Mouse (Mus musculus): ENCODE results near the gene Gm19402.
"Not testable (repeated sequence)": the region's sequence is repeated elsewhere in the genome, so short reads cannot be mapped to it uniquely, and the experiment has no call there.

Gene Gm19402

GRCm38 (mm10) chr10:77690356-77690807 lies at the start of gene Gm19402:
Gm19402 (minus strand) TSS chr10:77690757.
- not testable (repeated sequence) for DNase-seq (ENCODE audit: low spot score)

DNA sequence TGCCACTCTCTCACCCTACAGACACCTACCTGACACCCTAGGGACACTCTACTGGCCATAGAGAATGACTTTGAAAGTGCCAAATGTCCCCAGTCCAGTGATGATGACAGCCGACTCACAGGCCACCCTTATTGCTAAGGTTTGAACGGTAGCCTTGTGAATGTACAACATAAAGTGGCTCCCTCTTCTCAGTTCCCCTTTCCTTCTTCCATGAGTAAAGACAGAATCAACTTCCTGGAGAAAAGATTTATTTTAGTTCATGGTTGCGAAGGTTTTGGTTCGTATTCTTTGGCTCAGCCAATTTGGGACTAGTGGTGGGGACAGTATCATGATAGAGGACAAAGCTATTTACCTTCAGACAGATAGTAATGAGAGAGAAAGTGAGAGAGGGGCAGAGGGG lies 48.4 kb upstream of the Gm19402 start:
- DNase-seq (ENCODE audit: low spot score), result no peak

DNA sequence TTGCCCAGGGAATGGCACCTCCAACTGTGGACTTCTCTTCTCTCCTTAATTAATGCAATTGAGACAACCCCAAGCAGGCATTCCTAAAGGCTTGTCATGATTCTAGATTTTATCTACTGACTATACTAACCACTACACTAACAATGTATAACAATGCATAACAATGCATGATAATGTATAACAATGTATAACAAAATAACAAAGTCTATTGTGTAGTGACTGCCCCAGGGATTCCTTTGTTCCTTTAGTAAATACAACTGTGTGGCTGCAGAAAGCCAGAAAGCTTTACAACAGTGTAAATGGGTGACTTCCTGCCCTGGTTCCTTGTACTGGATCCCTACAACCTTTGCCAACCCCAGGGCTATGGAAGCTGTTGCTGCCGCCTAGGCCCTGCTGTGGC lies 45.4 kb upstream of the Gm19402 start:
- no peak for DNase-seq (ENCODE audit: low spot score)

DNA sequence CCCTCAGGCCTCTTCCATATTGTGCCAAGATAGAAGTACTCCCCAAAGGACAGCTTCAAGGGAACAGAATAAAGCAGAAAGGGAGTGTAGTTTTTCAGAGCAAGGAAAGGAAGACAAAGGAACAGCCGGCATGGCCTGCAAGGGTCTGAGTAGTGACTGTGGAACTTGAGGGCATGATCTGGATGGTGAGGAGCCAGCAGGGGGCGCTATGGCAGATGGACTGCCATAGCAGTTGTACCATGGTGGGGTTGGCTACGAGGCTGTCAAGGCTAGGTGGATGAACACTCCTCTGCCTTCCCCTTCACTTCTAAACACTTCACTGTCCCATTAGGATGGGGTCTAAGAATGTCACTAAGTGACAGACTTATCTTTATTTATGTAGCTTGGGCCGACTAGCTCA lies 38.7 kb upstream of the Gm19402 start:
- no peak for DNase-seq (ENCODE audit: low spot score)

- no peak for DNase-seq (ENCODE audit: low spot score)
Measured at GRCm38 (mm10) chr10:77728280-77728679, 37.7 kb upstream of the Gm19402 start.

DNA sequence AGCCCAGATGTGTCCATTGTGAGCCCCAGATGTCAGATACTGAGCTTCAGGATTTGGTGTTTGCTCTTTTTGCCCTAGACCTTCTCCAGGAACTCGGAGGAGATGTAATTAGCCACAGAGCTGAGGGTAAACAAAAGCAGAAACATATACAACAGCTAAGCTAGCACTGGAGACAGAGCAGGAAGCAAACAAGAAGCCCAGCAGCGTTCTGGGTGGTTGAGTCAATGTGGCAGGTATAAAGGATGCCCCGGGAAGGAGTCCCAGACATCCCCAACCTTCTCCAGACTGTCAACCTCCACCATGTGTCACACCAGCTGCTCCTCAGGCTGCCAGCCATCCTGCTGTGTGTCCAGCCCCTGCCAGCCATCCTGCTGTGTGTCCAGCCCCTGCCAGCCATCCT lies 35.6 kb upstream of the Gm19402 start, which contains the start of gene Gm10100:
Gm10100 (plus strand) TSS at position 301 of the 400 bp plus-strand sequence.
- DNase-seq (ENCODE audit: low spot score), result no peak

- DNase-seq (ENCODE audit: low spot score), result no peak
Measured at GRCm38 (mm10) chr10:77724855-77725254, 34.3 kb upstream of the Gm19402 start.

DNA sequence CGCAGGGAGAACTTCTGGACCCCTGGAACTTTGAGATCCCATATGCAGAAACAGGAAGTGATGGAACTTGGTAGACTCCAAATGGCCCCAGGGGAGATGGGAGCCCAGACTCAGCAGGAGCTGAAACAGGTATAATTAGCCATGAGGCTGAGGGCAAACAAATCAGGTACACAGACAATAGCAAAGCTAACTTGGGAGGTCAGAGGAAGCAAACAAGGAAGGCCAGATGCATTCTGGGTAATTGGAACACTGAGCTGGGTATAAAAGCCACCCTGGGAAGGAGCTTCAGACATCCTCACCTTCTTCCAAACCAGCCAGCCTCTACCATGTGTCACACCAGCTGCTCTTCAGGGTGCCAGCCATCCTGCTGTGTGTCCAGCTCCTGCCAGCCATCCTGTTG lies 29.7 kb upstream of the Gm19402 start, which contains the start of gene Krtap12-1:
Krtap12-1 (plus strand) TSS at position 301 of the 400 bp plus-strand sequence.
- not testable (repeated sequence) for DNase-seq (ENCODE audit: low spot score)

DNA sequence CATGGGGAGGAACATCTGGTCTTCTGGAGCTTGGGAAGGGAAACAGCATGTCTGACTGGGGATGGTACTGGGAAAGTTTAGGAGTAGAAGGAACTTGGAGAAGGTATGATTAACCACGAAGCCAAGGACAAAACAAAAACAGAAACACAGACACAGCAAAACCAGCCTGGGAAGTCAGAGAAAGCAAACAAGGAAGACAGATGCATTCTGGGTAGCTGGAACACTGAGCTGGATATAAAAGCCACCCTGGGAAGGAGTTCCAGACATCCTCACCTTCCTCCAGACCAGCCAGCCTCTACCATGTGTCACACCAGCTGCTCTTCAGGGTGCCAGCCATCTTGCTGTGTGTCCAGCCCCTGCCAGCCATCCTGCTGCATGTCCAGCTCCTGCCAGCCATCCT lies 24.9 kb upstream of the Gm19402 start, which contains the start of gene Gm10142:
Gm10142 (plus strand) TSS at position 301 of the 400 bp plus-strand sequence.
- DNase-seq (ENCODE audit: low spot score), result no peak

- no peak for DNase-seq (ENCODE audit: low spot score)
Measured at GRCm38 (mm10) chr10:77713734-77714133, 23.2 kb upstream of the Gm19402 start.

- not testable (repeated sequence) for DNase-seq (ENCODE audit: low spot score)
Measured at GRCm38 (mm10) chr10:77711157-77711556, 20.6 kb upstream of the Gm19402 start, which contains the start of gene Gm10024. Gm10024 (plus strand) TSS chr10:77711457.

GRCm38 (mm10) chr10:77709831-77710230 lies 19.3 kb upstream of the Gm19402 start:
- no peak for DNase-seq (ENCODE audit: low spot score)

GRCm38 (mm10) chr10:77706326-77706725 lies 15.8 kb upstream of the Gm19402 start, which contains the start of gene Gm10272:
Gm10272 (plus strand) TSS chr10:77706626.
- DNase-seq (ENCODE audit: low spot score), result no peak

DNA sequence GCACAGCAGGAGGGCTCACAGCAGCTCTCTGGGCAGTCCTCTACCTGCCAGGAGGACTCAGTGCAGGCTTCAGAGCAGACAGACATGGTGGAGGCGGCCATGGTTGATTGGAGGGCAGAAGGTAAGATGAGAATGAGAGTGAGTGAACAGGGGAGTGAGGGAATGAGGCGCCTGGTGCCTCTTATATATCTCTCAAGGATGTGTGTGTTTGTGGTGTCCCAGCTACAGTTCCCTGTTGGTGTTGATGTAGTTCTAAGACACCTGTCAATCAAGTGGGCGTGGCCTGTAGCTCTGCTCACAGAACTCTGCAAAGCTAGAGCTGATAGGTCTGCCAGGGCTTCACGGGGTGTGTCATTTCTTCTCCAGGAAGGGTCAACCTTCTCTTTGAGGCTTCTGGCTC lies 6.6 kb upstream of the Gm19402 start, which contains the start of gene Gm9508:
Gm9508 (minus strand) TSS at position 101 of the 400 bp plus-strand sequence.
- no peak for DNase-seq (ENCODE audit: low spot score)

- no peak for DNase-seq (ENCODE audit: low spot score)
Measured at GRCm38 (mm10) chr10:77687021-77687420, 3.5 kb downstream of the Gm19402 start.

DNA sequence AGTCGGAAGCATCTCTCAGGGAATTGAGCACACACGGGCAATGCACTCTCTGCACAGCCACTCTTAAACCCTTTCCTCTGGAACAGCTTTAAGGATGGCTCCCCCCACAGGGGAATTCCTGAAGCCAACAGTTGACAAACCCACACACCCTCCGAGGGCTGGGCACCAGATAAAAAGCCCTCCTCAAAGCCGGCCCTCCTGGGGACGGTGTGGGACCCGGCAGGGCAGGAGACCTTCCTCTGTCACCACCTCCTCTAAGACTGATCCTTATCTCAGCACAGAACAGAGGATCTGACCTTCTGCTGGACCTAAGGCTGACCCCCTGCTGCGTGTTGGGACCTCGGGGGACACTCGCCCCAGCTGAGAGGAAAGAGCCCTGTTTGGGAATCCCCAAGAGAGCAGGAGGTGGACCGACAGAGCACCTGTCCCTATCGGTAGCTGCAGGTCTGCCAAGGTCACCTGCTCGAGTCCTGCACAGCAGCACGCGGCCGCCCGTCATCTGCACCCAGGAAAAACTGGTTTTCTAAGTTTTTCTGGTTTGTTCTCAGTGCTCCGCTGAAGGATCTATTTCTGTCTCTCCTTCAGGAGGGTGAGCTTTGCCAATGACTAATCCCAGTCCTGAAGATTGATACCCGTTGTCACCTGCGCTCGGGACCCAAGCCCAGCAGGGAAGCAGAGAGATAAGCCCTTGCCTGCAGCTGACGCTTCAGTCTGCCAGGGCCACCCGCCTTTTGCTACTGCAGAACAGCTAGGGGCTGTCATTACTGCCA lies 4.5 kb downstream of the Gm19402 start, which contains the start of gene Tspear:
Tspear (plus strand) TSS at position 675 of the 770 bp plus-strand sequence.
- no peak for DNase-seq (ENCODE audit: low spot score)

DNA sequence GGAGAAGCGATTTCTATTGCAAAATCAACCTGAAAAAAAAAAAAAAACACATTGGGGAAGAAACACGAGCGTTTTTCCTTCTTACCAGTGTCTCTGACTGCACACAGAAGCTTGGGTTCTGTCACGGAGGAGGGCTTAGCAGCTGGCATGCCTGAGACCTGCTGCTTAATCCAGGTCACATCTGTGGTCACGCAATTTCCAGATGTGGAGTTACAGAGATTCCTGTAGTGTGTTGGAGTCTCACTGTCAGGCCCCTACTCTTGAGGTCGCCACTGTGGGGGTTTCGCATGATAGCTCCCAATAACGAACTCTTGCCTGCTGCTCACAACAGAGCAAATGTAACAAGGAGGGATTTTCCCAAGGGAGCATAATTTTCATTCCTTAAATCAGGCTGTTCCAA lies 6.4 kb downstream of the Gm19402 start:
- no peak for DNase-seq (ENCODE audit: low spot score)

DNA sequence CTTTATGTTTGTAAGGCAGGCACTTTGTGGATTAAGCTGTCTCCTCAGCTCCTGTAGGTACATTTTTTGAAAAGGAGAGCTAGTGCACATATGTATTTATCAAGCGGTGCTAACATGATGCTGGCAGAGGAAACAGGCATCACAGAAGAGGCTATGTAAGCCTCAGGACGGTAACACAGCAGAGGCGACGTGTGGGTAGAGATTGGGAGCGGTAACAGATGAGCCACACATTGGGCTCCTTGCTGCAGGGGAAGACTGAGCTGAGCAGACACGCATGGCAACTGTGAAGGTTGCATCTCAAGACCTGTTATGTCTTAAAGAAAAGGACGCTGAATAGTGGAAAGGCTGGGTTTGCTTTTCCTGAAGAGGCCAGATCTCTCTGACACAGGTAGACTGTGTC lies 7.6 kb downstream of the Gm19402 start:
- no peak for DNase-seq (ENCODE audit: low spot score)

DNA sequence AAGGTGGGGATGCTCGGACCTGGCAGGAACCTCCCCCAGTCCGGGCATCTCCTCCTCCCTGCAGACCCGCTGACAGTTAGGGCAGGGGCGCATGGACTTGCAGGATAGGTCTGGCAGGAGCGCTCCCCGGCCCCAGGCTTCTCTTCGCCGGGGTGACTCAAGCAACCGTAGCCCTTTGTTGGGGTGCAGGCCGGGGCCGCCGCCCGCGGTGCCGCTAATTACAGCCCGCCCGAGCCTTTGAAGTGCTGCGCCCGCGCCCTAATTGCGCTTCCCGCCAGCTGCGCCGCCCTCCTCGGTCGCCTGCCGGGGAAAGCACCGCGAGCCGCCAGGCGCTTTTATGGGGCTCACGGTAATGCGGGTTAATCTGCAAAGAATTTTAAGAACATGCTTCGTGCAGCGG lies 13.0 kb downstream of the Gm19402 start:
- no peak for DNase-seq (ENCODE audit: low spot score)

DNA sequence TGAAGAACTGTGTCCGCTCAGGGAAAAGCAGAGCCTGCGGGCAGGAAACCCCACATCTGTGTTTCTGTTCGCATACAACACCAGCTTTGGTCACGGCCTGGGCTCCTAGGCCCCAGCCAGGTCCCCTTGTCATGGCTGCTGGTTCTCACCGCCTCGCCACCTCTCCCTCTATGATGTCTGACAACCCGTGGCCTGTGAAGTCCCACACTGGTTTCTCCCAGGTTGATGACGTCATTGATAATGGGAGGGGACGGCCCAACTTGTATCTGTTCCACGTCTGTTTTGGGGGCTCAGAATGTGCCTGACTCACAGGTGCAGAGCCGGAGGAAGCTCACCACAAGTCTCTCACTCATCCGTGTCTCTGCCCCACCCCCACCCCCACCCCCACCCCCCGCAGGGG lies 16.8 kb downstream of the Gm19402 start:
- DNase-seq (ENCODE audit: low spot score), result no peak

DNA sequence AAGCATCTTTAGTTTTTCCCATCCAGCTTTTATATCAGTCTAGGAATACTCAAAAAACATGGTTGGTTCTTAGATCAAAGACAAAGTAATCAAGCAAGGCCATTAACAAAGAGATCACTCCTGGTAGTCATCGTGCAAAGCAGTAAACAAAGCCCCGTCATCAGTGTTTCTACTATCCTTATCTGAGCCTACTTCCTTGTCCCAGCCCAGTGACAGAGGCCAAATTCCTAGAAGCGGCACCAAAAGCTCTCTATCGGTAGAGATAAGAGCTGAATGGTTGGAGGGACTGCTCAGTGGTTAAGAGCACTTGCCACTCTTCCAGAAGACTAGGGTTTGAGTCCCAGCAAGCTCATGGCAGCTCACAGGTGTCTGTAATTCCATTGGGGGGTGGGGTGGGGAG lies 19.0 kb downstream of the Gm19402 start:
- DNase-seq (ENCODE audit: low spot score), result no peak

GRCm38 (mm10) chr10:77670710-77671109 lies 19.8 kb downstream of the Gm19402 start:
- DNase-seq (ENCODE audit: low spot score), result no peak

- no peak for DNase-seq (ENCODE audit: low spot score)
Measured at GRCm38 (mm10) chr10:77667402-77667801, 23.2 kb downstream of the Gm19402 start.
